Mouse (Mus musculus) gastrocnemius, postnatal 4 days (tissue): ENCODE results near the gene Rapgef3. TPM values are rescaled to one million over a fixed set of nuclear protein-coding genes. Genes with fewer than 3 reads are reported as not detected.

Source experiments
- DNase-seq, 2 experiments: peaks; one replicate each; pipeline ENCODE4 v3.0.0; 2021 to 2022; ENCODE audit warnings: low spot score in 2 of 2, mixed read lengths in 2 of 2
- long read RNA-seq, 2 experiments: library from polyadenylated mRNA; stranded (forward); transcript quantifications; one replicate each; pipeline ENCODE4 v2.0.0; 2021
- total RNA-seq, 2 experiments: library from RNA; stranded (reverse); gene quantifications; 2 replicates each; pipeline ENCODE4 v1.2.3; 2021

The Rapgef3 gene
- total RNA-seq, result 10 to 100 TPM in 1 of 2 experiments, 1 to 10 TPM in 1; 9.4 to 11.0 TPM
- long read RNA-seq, experiment 1, full-length matches to known transcripts, result 6 of 18 reads
- long read RNA-seq, experiment 1, partial matches to known transcripts, result 3 of 18 reads
- long read RNA-seq, experiment 1, other reads (novel, unspliced or antisense), result 9 of 18 reads
- long read RNA-seq, experiment 2, full-length matches to known transcripts, result 6 of 10 reads
- long read RNA-seq, experiment 2, partial matches to known transcripts, result 1 of 10 reads
- long read RNA-seq, experiment 2, other reads (novel, unspliced or antisense), result 3 of 10 reads

GRCm38 (mm10) chr15:97767280-97768186 is at the start of gene Rapgef3:
TSS of gene Rapgef3 (minus strand) at chr15:97767972.
- DNase-seq, result peak; percentile 64 to 85

- no peak for DNase-seq
Measured at GRCm38 (mm10) chr15:97816199-97816994, 48.6 kb upstream of the Rapgef3 start.

DNA sequence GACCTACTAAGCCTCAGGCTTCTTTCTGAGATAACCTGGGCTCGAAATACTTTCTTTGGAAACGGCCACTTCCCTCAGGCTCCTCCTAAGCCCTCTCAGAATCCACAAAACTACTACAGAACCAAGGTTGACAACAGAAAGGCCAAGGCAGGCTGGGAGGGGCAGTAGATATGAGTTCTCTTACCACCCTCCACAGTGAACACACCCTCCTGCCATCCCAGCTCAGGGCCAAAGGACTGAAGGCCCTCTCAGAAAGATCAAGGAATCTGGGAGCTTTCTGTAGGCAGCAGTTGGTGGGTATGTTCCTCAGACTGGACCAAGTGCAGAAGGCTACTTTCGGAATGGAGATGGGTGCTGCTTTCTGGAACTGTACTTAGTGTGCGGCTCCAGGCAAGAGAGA is 47.5 kb upstream of the Rapgef3 start:
- DNase-seq, result no peak

GRCm38 (mm10) chr15:97814703-97815102 is 46.9 kb upstream of the Rapgef3 start:
- no peak for DNase-seq

DNA sequence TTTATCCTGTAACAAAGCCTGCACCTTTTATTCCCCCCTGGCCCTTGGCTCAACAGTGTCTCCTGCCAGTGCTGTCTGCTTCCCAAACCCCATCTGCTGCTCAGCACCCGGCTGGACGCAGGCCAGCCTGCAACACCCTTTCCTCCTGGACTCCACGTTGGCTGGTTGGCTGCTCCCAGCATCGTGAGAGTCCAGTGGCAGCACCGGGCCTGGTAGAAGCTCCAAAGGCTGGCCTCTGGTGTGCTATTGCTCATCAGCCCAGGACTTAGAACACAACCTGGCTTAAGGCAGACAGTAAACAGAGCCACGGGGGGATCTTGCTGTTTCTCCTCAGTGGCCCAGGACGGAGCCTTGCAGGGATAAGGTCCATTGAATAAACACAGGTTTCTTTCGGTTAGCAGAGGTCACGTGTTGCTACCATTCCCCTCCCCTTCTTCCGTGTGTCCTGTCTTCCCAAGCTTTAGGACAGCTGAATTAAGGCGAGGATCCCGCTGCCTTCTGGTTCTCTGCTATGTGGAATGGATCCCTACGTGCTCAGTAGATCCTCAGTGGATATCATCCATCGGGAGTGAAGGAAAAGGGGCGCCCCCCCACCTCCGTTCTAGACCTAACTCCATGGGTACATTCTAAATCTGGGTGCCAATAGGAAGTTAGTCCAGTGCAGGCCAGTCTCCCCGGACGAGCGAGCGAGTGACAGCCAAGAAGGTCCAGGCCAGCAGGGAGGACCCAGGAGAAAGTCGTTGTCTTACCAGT is 45.9 kb upstream of the Rapgef3 start:
- no peak for DNase-seq

DNA sequence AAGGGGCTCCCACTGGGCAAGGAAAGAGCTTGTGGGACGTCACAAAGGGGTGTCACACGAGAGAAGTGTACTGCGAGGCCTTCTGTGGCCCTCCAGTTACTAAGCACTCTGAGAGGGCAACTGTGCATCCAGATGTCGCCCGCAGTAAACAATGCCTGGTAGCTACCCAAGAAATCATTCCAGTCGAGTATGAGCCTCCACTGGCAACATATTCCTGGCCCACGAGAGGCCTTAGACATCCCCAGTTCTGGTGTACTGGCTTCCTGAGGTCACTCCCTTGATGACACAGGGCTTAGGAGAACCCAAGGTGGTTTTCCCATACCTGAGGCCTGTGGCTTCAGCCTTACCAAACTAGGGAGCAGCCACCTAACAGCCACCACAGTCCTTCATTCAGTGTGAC is 45.1 kb upstream of the Rapgef3 start:
- DNase-seq, result no peak

DNA sequence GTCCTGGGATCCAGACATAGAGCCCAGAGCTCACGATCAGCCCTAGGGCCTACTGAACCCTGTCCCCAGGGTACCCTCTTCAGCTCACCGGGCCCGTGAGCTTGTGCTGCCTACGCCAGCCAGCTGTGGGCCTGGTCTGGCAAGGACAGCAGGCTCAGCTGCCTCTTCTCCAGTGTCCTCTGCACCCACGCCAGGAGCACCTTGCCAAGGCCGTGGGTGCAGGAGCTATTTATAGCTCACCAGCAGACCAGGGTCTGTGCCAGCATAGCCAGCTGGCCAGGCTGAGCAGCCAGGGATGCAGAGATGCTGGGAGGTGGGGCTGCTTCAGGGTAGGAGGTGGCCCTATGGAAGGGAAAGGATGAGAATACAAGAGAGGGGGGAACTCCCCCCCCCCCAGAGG is 44.4 kb upstream of the Rapgef3 start:
- DNase-seq, result peak in 1 of 2 experiments; percentile 79

- DNase-seq, result no peak
Measured at GRCm38 (mm10) chr15:97811307-97811706, 43.5 kb upstream of the Rapgef3 start.

DNA sequence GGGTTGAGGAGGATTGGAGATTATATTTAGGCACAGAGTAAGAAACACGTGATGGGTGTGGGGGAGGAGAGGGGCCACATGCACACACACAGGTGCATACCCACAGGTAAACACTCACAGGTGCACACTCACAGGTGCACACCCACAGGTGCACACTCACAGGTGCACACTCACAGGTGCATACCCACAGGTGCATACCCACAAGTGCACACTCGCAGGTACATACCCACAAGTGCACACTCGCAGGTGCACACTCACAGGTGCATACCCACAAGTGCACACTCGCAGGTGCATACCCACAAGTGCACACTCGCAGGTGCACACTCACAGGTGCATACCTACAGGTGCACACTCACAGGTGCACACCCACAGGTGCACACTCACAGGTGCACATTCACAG is 42.6 kb upstream of the Rapgef3 start:
- DNase-seq, result no peak

GRCm38 (mm10) chr15:97809942-97810341 is 42.2 kb upstream of the Rapgef3 start:
- no peak for DNase-seq

- no peak for DNase-seq
Measured at GRCm38 (mm10) chr15:97809206-97809605, 41.4 kb upstream of the Rapgef3 start.

- no peak for DNase-seq
Measured at GRCm38 (mm10) chr15:97808532-97808931, 40.8 kb upstream of the Rapgef3 start.

DNA sequence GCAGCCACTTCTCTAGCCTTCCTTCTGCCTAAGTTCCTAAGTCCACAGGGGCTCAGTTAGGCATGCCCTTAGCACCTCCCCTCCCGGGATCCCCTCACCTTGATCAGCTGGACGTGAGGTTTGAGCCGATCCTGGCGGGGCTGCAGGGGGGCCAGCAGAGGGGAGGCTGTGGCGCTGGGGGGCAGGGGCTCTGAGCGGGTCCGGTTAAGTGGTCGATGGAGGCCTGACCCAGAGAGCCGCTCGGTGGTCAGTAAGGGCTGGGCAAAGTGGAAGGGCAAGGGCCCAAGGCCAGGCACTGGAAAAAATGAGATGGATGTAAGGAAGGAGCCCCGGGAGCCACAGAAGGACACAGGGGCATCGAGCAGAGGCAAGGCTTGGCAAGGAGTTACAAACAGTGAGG is 40.1 kb upstream of the Rapgef3 start:
- no peak for DNase-seq

- DNase-seq, result no peak
Measured at GRCm38 (mm10) chr15:97802575-97802974, 34.8 kb upstream of the Rapgef3 start.

DNA sequence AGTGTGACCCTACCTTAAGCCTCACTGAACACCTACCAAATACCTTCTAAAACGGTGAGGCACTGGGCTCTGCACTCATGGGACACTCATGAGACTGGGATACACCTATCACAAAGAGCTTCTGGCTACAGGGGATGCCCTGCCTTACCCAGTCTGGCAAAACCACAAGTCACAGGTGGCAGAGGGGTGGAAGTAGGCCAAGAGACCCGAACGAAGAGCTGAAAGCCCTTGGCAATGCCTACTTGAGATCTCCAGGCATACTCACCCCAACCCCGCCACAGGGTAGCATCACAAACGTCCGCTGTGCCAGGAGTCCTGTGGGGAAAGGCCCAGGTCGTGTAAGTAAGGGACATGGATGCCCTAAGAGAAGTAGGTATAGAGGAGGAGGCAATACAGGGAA is 34.0 kb upstream of the Rapgef3 start:
- no peak for DNase-seq

DNA sequence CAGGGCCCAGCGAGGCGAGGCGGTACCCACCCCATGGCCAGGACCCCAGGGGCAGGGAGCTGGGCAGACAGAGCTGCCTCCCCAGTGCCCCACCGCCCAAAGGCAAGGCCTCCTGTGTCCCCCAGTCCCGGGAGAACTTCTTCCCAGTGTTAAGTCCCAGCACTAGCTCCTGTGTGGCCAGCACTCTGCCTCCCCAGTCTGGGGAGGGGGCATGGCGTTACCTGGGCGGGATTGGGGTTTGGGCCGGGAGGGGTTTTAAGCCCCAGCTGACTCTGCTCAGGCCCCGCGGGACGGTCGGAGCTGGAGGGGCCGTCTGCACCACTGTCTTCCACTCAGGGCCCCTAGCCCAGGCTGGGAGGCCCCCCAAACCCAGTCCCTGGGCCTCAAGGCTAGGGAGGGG is 33.1 kb upstream of the Rapgef3 start:
- DNase-seq, result no peak

GRCm38 (mm10) chr15:97799446-97799845 is 31.7 kb upstream of the Rapgef3 start:
- DNase-seq, result no peak

- DNase-seq, result no peak
Measured at GRCm38 (mm10) chr15:97798134-97798533, 30.4 kb upstream of the Rapgef3 start.

DNA sequence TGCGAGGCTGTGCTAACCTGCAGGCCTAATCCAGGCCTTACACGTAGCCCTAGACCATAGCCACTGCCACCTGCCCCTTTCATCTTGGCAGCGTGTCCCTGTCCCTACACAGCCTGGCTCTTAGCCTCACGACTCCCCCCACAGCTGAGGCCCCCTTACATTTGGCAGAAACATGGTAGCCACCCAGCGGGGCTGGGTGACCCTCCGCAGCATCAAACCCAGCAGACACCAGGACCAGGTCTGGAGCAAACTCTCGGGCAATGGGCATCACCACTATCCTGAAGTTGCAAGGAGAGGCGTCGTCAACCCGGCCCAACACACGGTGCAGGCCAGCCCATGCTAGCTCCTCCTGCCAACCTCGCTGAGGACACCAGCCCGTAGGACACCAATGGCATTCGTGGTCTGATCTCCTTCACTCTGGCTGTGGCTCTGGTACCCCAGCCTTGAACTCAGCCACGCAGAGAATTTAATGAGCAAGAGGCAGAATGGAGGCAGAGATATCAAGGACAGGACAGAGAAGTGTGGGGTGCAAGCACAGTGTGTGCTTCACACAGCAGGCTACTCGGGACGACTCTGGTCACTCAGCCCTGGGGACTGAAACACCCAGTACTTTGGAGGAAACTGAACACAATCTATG is 29.0 kb upstream of the Rapgef3 start:
- DNase-seq, result no peak

DNA sequence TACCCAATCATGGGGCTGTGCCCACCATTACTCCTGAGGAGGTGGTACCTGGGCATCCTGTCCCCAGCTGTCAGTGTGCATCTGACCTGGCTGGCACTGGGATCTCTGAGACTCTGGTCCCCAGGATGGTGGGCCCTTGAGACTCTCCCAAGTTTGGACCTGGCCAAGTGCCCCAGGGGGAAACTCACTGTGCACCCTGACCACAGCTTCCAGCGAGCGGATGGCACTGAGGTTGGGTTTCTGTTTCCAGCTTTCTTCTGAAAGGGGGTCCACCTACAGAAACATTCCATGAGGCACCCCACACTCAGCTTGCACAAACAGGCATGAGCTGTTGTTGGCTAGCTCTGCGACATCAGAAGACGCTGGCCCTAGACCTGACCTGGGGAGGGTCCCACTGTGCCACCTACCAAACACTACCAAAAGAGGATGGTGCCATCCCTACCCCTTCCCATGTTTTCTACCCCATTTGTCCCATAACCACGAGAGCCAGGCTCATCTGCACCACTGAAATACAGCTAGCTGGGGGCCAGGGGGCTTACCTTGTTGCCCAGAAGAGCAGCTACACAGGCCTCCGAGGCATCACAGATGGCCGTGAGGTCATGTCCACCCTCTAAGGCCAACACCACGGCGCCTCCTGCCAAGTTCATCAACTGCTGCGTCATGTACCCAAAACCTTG is 27.9 kb upstream of the Rapgef3 start:
- no peak for DNase-seq
